Mouse (Mus musculus): ENCODE data around the gene Fetub.

DNA sequence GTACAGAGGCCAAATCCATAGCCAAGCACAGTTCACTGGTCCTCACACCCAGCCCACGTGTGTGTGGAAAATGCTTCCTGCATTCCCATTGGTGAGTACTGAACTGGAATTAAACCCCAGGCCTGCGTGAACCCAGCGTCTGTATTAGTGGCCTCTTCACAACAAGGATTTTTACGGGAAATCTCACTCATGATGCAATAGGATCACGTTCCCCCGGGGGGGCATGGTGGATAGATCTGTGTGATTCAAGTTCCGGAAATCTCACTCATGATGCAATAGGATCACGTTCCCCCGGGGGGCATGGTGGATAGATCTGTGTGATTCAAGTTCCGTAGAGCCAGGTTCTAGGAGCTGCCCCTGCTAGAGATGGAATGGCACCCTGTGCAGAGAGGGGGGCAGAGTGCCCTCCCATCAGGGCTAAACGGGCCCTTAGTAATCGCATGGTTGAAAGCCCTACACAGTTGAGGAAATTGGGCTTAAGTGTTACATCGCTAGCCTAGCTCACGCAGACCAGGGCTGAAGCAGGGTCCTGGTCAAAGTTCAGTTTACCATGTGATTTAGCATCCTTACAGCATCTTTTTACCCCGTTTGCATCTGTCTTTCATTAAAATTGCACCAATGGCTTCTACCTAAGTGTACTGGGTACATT is 654 bp downstream of the Fetub start:
- TF ChIP-seq CTCF (IDR thresholded peaks at IDR 0.05; ENCODE audit: low read depth, low read length), result no peak
- TF ChIP-seq TAL1 (conservative IDR thresholded peaks at IDR 0.05; ENCODE audit: low read depth, low read length), result no peak
